Mouse (Mus musculus) heart, postnatal 0 days (tissue): Measurements from ENCODE around the gene Peak1.

ENCODE experiments used
- CTCF ChIP-seq: IDR thresholded peaks from 2 replicates; pipeline ENCODE4 v1.5.1; 2016; ENCODE audit warnings: antibody characterized with exemption, control low read depth, low read depth
- EP300 ChIP-seq: IDR thresholded peaks from 2 replicates; pipeline ENCODE4 v1.6.1; 2016; ENCODE audit warnings: antibody characterized with exemption, low read depth

DNA sequence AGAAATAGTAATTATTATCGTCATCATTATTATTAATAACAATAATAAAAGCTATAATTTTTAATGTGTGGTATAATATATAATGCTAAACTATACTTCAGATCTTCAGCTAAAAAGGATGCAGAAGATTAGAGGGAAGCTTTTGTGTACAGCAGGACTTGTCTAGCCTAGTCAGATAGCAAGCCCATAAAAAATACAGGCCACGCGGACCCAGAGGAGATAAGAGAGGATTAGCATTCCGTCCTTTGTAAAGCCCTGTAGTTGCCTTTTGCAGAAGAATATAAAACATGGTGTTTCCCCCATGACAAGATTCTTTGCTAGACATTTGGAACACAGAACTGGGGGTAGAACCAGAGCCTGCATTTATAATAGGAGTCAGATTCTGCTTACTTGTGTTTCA is 13.2 kb downstream of the Peak1 start:
- TF ChIP-seq CTCF (no peak), EP300 (no peak)
